Mouse (Mus musculus) testis, adult 2 months (tissue): Measurements from ENCODE around the gene Gstm3. TPM values are rescaled to one million over a fixed set of nuclear protein-coding genes. Genes with fewer than 3 reads are reported as not detected.

Source experiments
- H3K27ac ChIP-seq: fragments of 200-500 bp; 2 replicates; pipeline ENCODE4 v1.5.1; 2012; ENCODE audit warnings: low read depth, low read length; ENCODE audit not compliant: control insufficient read depth, insufficient read depth
- H3K27me3 ChIP-seq: fragments of 200-500 bp; 2 replicates; pipeline ENCODE4 v1.6.1; 2012; ENCODE audit warnings: mild to moderate bottlenecking, low read length, moderate library complexity; ENCODE audit not compliant: control insufficient read depth, insufficient read depth
- H3K36me3 ChIP-seq: fragments of 200-500 bp; 2 replicates; pipeline ENCODE4 v1.6.1; 2012; ENCODE audit warnings: mild to moderate bottlenecking, low read length; ENCODE audit not compliant: control insufficient read depth, insufficient read depth
- H3K4me1 ChIP-seq: fragments of 200-500 bp; 2 replicates; pipeline ENCODE4 v1.6.1; 2012; ENCODE audit warnings: low read length; ENCODE audit not compliant: control insufficient read depth, insufficient read depth
- H3K4me3 ChIP-seq: fragments of 200-500 bp; 2 replicates; pipeline ENCODE4 v1.5.1; 2012; ENCODE audit warnings: low read depth, mild to moderate bottlenecking, low read length, moderate library complexity, mixed read lengths; ENCODE audit not compliant: control insufficient read depth
- CTCF ChIP-seq: fragments of 200-500 bp; IDR thresholded peaks from 2 replicates; pipeline ENCODE4 v1.5.1; 2012; ENCODE audit warnings: low read depth, mild to moderate bottlenecking, inconsistent platforms, low read length, moderate library complexity; ENCODE audit not compliant: control insufficient read depth, insufficient read depth, insufficient replicate concordance
- POLR2A ChIP-seq: fragments of 200-500 bp; IDR thresholded peaks from 2 replicates; pipeline ENCODE4 v1.6.1; 2012; ENCODE audit warnings: low read depth, mild to moderate bottlenecking, inconsistent platforms, low read length, moderate library complexity; ENCODE audit not compliant: control insufficient read depth
- polyA plus RNA-seq: library from polyadenylated mRNA; depleted of rRNA; stranded (reverse); fragments of >200 nt; gene quantifications from 2 replicates; pipeline ENCODE4 v1.2.3, GENCODE M21; 2012

Gene Gstm3
- polyA plus RNA-seq, 1 experiment = 0.19 TPM

DNA sequence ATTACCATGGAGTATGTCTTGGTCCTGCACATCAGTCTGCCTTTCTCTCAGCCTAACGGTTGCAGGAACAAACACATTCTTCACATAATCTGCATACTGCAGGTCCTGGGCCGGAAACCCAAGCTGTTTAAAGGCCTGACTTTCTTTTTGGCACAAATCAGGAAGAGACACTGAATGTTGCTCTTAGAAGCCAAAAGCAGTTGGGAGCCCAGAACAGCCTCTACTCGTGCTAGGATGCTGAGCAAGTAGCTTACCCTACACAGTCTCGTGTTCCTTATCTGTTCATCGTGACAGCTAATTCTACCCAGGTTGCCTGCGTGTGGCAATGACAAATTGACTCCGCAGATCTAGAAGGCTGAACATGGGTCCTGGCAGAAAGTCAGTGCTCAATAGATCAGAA, 28.6 kb downstream of the Gstm3 start:
- Histone ChIP-seq H3K4me1 (peaks cover 3% of the 10 kb centered on the region), H3K36me3 (no peaks in the 10 kb centered on the region), H3K27me3 (no peaks in the 10 kb centered on the region), H3K27ac (peak overlapping the region; percentile 86), H3K4me3 (no peak overlapping the region)
- TF ChIP-seq POLR2A (no peak), CTCF (no peak)

DNA sequence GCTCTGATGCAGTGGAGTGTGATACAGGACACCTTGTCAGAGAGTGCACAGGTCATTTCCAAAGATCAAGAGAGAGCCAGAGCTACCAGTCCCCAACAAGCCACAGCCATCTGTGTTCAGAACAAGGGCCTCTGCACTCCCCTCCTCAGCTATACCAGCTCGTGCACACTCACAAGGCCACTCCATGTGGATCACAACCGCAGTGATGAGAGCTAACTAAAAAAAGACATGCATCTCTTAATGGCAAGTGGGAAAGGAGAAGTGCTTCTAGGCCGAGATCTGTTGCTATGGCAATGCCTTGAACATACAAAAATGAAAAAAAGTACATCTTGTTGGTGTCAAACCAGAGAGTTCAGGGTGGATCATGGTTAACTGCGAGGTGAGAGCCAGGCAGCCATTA, 29.3 kb downstream of the Gstm3 start:
- Histone ChIP-seq H3K4me3 (no peak overlapping the region), H3K36me3 (no peaks in the 10 kb centered on the region), H3K27ac (peak overlapping the region; percentile 86), H3K27me3 (no peaks in the 10 kb centered on the region), H3K4me1 (peaks cover 2% of the 10 kb centered on the region; the same call in 1 of the 2 replicates)
- TF ChIP-seq POLR2A (no peak), CTCF (no peak)

DNA sequence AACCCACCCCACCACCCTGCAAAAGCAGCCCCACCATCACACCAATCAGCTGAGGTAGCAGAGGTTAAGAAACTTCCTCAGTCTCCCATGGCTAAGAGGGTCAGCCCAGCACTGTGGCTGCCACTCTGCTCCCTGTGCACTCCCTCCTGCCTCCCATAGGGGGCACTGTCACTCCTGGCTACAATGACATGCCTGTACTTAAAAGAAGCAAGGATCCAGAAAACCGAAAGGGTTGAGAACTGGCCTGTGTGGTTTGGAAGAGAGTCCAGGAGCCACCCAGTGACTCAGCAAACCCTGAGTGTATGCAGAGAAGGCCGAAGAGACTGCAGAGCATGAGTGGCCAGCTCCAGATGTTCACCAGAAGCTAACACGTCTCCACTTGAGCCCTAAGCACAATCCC, 29.7 kb downstream of the Gstm3 start:
- Histone ChIP-seq H3K4me3 (no peak overlapping the region), H3K36me3 (no peaks in the 10 kb centered on the region), H3K4me1 (peaks cover 2% of the 10 kb centered on the region; the same call in 1 of the 2 replicates), H3K27me3 (no peaks in the 10 kb centered on the region), H3K27ac (peak overlapping the region; percentile 86)
- TF ChIP-seq CTCF (peak; percentile 93), POLR2A (no peak)

DNA sequence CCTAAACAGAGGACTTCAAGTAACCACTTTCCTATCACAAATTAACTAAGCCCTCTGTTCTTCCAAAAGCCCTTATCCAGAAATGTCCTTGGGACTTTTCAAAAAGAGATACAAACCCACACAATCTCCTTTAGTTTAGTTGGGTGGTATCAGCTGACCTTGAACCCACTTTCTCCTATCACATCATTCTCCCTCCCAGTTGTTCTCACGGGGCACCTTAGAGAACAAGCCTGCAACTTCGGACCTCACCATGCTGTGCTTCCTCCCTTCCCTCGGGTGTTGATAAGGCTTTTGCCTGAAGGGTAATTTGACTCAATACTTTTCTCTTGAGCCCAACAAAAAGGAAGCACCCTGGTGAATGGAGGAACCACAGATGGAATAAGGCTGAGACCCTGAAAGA, 33.2 kb downstream of the Gstm3 start:
- Histone ChIP-seq H3K36me3 (no peaks in the 10 kb centered on the region), H3K27ac (peak overlapping the region; percentile 71), H3K4me1 (no peaks in the 10 kb centered on the region; the same call in 1 of the 2 replicates), H3K27me3 (no peaks in the 10 kb centered on the region), H3K4me3 (no peak overlapping the region)
- TF ChIP-seq POLR2A (no peak), CTCF (no peak)

DNA sequence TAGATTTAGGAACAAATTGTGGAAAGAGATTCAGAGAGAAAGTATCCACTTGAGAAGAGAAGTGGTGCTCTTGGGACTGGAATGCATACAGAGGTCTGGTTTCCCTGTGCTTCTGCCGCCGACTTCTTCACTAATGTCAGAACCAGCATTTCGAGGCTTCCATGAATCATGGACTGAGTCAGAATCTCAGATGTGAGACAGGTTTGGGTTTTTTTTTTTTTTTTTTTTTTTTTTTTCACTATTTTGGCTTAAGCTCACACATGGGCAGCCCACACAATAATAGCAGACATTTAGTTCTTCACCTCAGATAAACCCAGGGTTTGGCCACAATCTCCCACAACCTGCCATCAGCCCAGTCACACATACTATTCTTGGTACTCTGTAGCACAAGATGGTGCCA, 33.8 kb downstream of the Gstm3 start:
- H3K27me3 ChIP-seq = no peaks in the 10 kb centered on the region
- no peak for TF ChIP-seq POLR2A
- no peak for TF ChIP-seq CTCF
- no peaks in the 10 kb centered on the region; the same call in 1 of the 2 replicates for H3K4me1 ChIP-seq
- H3K4me3 ChIP-seq = no peak overlapping the region
- H3K36me3 ChIP-seq = no peaks in the 10 kb centered on the region
- H3K27ac ChIP-seq = peak overlapping the region; percentile 32; the same call in 1 of the 2 replicates

DNA sequence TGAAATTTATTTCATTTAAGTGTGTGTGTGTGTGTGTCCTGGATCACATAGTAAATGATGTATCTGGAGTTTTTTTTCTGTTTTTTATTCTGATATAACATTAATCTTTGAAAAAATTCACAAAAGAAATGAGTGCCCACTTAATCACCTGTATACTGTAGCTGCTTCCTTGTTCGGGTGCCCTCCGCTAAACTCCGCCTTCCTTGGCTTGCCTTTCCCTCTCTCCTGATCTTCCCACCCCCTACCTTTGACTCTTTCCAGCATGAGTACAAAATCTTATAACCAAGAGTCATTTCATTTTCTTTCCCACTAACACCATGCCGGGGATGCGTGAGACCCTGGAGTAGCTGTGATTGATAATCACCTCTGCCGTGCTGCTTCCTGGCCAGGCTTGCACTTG, 37.0 kb downstream of the Gstm3 start:
- H3K27me3 ChIP-seq = no peaks in the 10 kb centered on the region
- no peaks in the 10 kb centered on the region for H3K36me3 ChIP-seq
- H3K4me3 ChIP-seq = no peak overlapping the region
- H3K4me1 ChIP-seq = no peaks in the 10 kb centered on the region; the same call in 1 of the 2 replicates
- TF ChIP-seq POLR2A (no peak), CTCF (no peak)
- H3K27ac ChIP-seq = peak overlapping the region; percentile 75

DNA sequence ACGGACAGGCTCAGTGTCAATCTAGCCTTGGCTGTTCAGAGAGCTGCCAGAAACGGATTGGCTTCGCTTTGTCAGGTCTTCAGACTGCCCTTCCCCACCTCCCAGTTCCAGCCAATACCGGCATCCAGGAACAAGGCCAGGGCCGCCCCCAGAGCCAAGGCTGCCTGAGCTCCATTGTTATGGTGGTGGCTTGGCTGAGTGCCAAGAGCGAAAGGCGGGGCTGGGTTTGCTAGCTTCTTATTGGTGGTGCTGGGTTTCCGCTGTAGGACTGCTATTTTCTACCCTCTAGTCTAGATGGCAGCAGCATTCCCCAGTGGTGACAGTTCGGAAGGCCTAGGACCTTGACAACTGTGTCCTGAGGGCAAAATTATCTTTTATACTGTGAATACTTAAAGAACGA, 37.4 kb downstream of the Gstm3 start, which contains the start of gene Gstm7:
Gene Gstm7, minus strand, starts transcription at position 148 of the 400 bp plus-strand sequence.
- Histone ChIP-seq H3K36me3 (no peaks in the 10 kb centered on the region), H3K27ac (peak within 1 kb of the TSS; percentile 75), H3K27me3 (no peaks in the 10 kb centered on the region), H3K4me1 (no peaks in the 10 kb centered on the region; the same call in 1 of the 2 replicates), H3K4me3 (no peak within 1 kb of the TSS; the same call in 1 of the 2 replicates)
- TF ChIP-seq POLR2A (peak; percentile 54; the same call in 1 of the 2 replicates), CTCF (no peak)
